Comparison of ENCODE assay signal across 19 mouse cellular contexts in genomic region chr15:26228646-26229045, GRCm38 (mm10).
A peak's percentile ranks its signal among the peaks of the same experiment; 100 is the strongest.
DNase-seq lines count a peak whose midpoint lies in the region.
"Had no signal": no experiment of that assay in that cellular context is flagged by ENCODE, and none has a peak within 500 bp of the region (broad histone marks: within the 10 kb centered on the region; RNA-seq: fewer than 3 reads in every experiment).

No protein-coding gene starts in this region.

- DNase-seq in layer of hippocampus, adult 11-12 months (ENCODE audit: low spot score): peak; percentile 3
- no peak for DNase-seq in layer of hippocampus, postnatal 10 days (ENCODE audit: low spot score in 2 of 2)
- peak; percentile 12 for DNase-seq in right cerebral cortex, adult 18-20 months
- DNase-seq in right cerebral cortex, postnatal 25 days: no peak
- DNase-seq in layer of hippocampus, adult 9-11 months: peak; percentile 14
- DNase-seq in ovary, postnatal 10 days (ENCODE audit: low spot score): no peak
- no peak for DNase-seq in spleen, postnatal 10 days (ENCODE audit: low spot score in 2 of 2)
- DNase-seq: adrenal gland, adult 2 months; adrenal gland, postnatal 14 days; cerebellum, adult 11-12 months; cerebellum, adult 8-10 months; cerebellum, postnatal 10 days; cerebellum, postnatal 36 days; embryo, embryonic 11 days; gastrocnemius, adult 2 months; gastrocnemius, postnatal 14 days; heart, adult 18-20 months; heart, postnatal 10 days; heart, postnatal 36 days had no signal

Comparison
In these comparisons a context has a peak if more than half of its experiments do, and no peak if none do; other contexts are left out.
1. DNase-seq: peak in layer of hippocampus, adult 11-12 months (single experiment), right cerebral cortex, adult 18-20 months (single experiment) and layer of hippocampus, adult 9-11 months (single experiment); none in layer of hippocampus, postnatal 10 days (0 of 2), right cerebral cortex, postnatal 25 days (single experiment), ovary, postnatal 10 days (single experiment) and spleen, postnatal 10 days (0 of 2).